Mouse (Mus musculus) CH12.LX (cell line): ENCODE measurements around the gene Cdk2ap2.

Experiments used
- CTCF ChIP-seq, 2 experiments: IDR thresholded peaks in 1 of 2; conservative IDR thresholded peaks in 1 of 2; 2 replicates each; pipeline ENCODE4 v1.5.1; 2011 to 2012; ENCODE audit warnings: low read depth in 2 of 2, low read length in 2 of 2, improper control_type of control experiment in 1 of 2, inconsistent platforms in 1 of 2, mild to moderate bottlenecking in 1 of 2, moderate library complexity in 1 of 2
- ELF1 ChIP-seq: IDR thresholded peaks from 2 replicates; pipeline ENCODE4 v1.6.1; 2014; ENCODE audit warnings: low read depth, mild to moderate bottlenecking, inconsistent platforms, low read length, improper control_type of control experiment
- EP300 ChIP-seq: IDR thresholded peaks from 2 replicates; pipeline ENCODE4 v1.6.1; 2011; ENCODE audit warnings: low read length, improper control_type of control experiment
- KAT2A ChIP-seq: IDR thresholded peaks from 2 replicates; pipeline ENCODE4 v1.6.1; 2012; ENCODE audit warnings: low read length, improper control_type of control experiment, inconsistent platforms; ENCODE audit not compliant: insufficient replicate concordance
- MAX ChIP-seq: IDR thresholded peaks from 2 replicates; pipeline ENCODE4 v1.6.1; 2011; ENCODE audit warnings: low read length, improper control_type of control experiment
- MAZ ChIP-seq: IDR thresholded peaks from 2 replicates; pipeline ENCODE4 v1.6.1; 2012; ENCODE audit warnings: low read depth, mild to moderate bottlenecking, inconsistent platforms, low read length, improper control_type of control experiment, moderate library complexity
- MXI1 ChIP-seq: IDR thresholded peaks from 2 replicates; pipeline ENCODE4 v1.6.1; 2011; ENCODE audit warnings: mild to moderate bottlenecking, low read depth, low read length, improper control_type of control experiment
- POLR2A ChIP-seq: IDR thresholded peaks from 2 replicates; pipeline ENCODE4 v1.6.1; 2011; ENCODE audit warnings: low read depth, mild to moderate bottlenecking, improper control_type of control experiment, low read length
- TCF12 ChIP-seq: IDR thresholded peaks from 2 replicates; pipeline ENCODE4 v1.6.1; 2014; ENCODE audit warnings: low read depth, mild to moderate bottlenecking, inconsistent platforms, low read length, improper control_type of control experiment
- ZC3H11A ChIP-seq: IDR thresholded peaks from 2 replicates; pipeline ENCODE4 v1.6.1; 2012; ENCODE audit warnings: low read depth, mild to moderate bottlenecking, inconsistent platforms, low read length, improper control_type of control experiment
- ZKSCAN1 ChIP-seq: IDR thresholded peaks from 2 replicates; pipeline ENCODE4 v1.6.1; 2012; ENCODE audit warnings: low read depth, inconsistent platforms, low read length, improper control_type of control experiment, borderline replicate concordance
- ZNF384 ChIP-seq: IDR thresholded peaks from 2 replicates; pipeline ENCODE4 v1.6.1; 2012; ENCODE audit warnings: low read depth, low read length, improper control_type of control experiment, inconsistent platforms

DNA sequence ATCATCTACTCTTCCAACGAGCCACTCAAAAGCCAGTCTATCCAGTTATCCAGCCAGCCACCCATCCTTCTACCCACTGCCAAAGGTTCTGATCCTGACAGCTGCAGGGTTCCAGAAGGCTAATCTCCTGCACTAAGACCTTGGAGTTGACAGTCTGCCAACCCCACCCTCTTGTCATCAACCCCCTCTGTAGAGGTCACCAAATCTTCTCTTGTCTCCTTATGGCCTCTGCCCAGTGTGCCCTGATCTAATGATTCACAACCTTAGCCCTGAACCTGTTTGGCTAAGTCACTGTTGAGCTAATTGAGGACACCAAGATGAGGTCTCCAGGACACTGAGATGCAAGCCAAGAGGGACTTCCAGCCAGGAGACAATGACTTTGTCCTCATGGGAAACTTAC, 17.4 kb upstream of the Cdk2ap2 start:
- no peak for TF ChIP-seq CTCF (conservative IDR thresholded peaks at IDR 0.05 in 1 of 2, IDR thresholded peaks at IDR 0.05 in 1 of 2; ENCODE audit: low read depth in 2 of 2, low read length in 2 of 2)
- no peak for TF ChIP-seq ZKSCAN1
- TF ChIP-seq ZC3H11A: no peak
- no peak for TF ChIP-seq EP300
- TF ChIP-seq MAZ: no peak
- no peak for TF ChIP-seq POLR2A
- TF ChIP-seq ELF1: no peak
- no peak for TF ChIP-seq TCF12
- TF ChIP-seq ZNF384: no peak
- no peak for TF ChIP-seq MXI1
- no peak for TF ChIP-seq MAX
- TF ChIP-seq KAT2A: no peak
